Mouse (Mus musculus) layer of hippocampus, adult 8-10 months (tissue): Measurements from ENCODE around the gene Tbca. TPM values are rescaled to one million over a fixed set of nuclear protein-coding genes. Genes with fewer than 3 reads are reported as not detected.

ENCODE experiments used
- DNase-seq, 2 experiments: peaks; one replicate each; pipeline ENCODE4 v3.0.0; 2022; ENCODE audit warnings: low spot score in 2 of 2
- total RNA-seq, 4 experiments: library from RNA; stranded (reverse); gene quantifications; 2 replicates each; pipeline ENCODE4 v1.2.4; 2022

Tbca gene
- total RNA-seq, 4 experiments from 2014 or later, result 137 to 161 (median 147) TPM

DNA sequence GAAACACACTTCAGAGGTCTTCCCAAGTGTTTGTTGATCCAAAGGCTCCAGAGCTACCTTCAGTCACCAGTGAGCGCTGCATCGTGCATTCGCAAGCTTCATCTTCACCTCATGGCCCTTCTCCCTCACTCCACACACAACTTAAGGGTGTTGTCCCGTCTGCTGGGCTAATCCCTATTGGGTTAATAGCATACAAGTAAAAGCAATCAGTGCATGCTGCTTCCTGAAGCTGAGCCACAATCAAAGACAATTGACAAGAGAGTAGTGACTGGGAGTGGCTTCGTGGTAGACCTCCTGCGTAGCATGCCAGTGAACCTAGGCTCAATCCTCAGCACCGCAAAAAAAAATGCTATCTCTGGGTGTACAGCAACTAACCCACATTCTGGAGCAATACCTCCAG, 59.2 kb downstream of the Tbca start:
- no peak for DNase-seq

DNA sequence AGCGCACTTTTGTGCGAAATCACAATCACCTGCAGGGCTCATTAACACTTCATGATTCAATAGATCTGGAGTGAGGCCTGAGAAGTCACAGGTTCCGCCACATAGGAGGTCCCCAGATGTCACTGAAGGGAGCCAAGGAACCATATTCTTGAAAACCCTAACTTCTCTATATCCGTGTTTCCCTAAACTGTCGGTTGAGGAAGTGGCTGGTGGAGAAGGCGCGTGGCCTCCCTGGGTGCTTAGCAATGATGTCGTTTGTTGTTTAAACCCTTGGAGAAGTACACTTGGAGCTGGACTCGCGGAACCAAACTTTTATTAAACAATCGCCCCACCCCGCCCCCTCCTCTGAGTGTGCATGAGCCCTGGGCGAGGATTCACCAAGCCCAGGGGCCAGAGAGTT, 60.6 kb downstream of the Tbca start:
- DNase-seq, result no peak

- DNase-seq, result no peak
Observed at GRCm38 (mm10) chr13:94858016-94858575, 69.4 kb downstream of the Tbca start.

DNA sequence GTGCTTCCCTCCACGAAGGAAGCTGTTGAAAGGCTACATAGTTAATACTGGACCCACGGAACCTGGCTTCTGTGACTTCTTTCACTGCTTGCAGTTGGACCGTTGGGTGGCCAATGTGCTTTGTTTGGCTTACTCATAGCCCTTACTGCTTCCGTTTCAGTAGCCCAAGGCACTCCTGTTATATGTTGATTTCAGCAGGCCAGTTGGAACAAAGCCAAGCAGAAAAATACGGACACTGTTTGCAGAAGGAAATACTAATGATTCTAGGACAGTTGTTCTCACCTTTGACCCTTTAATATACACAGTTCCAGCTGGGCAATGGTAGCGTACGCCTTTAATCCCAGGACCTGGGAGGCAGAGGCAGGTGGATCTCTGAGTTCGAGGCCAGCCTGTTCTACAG, 70.5 kb downstream of the Tbca start:
- DNase-seq, result no peak

GRCm38 (mm10) chr13:94862491-94863230, 74.0 kb downstream of the Tbca start:
- no peak for DNase-seq

- DNase-seq, result no peak
Observed at GRCm38 (mm10) chr13:94866906-94867305, 78.2 kb downstream of the Tbca start.

DNA sequence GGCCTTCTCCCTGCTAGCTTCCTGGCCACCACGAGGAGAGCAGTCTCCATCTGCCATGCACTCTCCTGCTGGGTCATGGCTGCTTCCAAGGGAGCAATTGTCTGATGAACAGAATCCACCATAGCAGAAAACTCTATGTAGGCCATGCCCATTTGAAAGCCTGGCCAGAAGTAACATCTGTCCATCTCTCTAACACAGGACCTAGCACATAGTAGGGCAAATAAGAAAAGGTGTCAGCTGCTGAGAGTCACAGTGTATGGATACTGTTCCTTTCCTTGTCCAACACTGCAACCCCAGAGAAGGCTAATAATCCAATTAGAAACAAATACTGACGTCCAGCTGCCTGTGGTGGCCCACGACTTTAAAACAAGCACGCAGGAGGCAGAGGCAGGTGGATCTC, 79.1 kb downstream of the Tbca start:
- DNase-seq, result no peak

DNA sequence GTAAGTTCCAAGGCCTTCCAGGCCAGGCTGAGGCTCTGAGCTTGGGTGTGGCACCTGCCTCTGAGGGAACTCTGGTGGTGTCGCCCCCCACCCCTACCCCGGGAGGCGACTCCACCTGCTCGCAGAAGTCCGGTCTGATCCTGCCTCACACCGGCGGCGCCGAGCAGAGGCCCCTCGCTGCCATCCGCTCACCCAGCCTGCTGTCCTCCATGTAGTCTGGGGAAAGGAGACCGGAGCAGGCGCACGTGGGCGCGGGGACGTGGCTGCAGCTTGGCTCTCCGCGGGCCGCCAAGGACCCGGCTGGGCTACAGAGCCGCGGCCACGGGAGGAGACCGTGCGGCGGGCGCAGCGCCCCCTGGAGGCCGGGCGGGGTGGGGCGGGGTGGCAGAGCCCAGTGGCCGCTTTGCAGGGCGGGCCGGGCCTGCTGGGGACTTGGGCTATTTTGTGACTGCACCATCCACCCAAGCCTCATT, 79.8 kb downstream of the Tbca start:
- no peak for DNase-seq

- no peak for DNase-seq
Observed at GRCm38 (mm10) chr13:94869541-94869940, 80.8 kb downstream of the Tbca start.

DNA sequence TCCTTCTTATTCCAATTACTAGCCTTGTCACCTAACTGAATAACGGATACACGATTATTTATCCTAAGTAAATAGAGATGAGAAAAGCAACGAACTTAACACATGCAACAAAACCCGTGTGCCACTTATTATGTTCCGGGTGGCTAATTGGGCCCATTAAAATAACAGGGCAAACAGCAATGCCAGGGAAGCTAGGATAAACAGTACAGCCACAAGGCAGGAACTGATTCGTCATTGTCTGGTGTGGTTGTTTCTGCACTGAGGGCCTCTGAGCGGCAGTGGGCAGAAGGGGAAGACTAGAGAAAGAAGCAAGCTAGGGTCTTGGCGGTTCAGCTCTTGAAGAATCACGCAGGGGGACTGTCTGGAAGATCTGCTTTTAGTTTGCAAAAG, 81.4 kb downstream of the Tbca start:
- DNase-seq, result no peak

GRCm38 (mm10) chr13:94870461-94871186, 81.9 kb downstream of the Tbca start:
- DNase-seq, result no peak

DNA sequence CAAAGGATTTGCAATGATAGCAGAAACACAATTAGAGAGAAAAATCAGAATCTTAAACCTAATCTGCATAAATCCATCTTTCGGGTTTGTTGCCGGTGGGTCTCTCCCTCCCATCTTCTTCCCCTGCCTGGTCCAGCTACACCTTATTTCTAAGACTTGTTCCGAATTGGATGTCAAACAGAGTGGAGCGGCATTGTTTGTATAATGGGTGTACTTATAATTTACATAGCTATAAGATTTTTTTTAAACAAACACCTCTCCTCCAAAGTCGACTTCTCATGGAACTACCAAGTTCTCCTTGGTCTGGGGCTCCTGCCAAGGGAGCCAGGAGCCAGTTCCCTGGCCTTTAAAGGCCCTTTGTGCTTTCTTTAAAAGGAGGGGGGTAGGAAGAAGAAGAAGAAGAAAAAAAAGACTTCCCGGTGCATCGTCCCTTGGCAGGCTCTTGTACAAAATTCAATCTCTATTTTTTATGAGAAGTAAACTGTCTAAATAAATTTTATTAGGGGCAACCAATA, 83.2 kb downstream of the Tbca start:
- no peak for DNase-seq

GRCm38 (mm10) chr13:94872439-94872838, 83.7 kb downstream of the Tbca start:
- no peak for DNase-seq

GRCm38 (mm10) chr13:94873111-94874038, 84.7 kb downstream of the Tbca start:
- no peak for DNase-seq

GRCm38 (mm10) chr13:94874039-94874425, 85.3 kb downstream of the Tbca start:
- DNase-seq, result no peak

GRCm38 (mm10) chr13:94874656-94875395, 86.1 kb downstream of the Tbca start:
- DNase-seq, result no peak

DNA sequence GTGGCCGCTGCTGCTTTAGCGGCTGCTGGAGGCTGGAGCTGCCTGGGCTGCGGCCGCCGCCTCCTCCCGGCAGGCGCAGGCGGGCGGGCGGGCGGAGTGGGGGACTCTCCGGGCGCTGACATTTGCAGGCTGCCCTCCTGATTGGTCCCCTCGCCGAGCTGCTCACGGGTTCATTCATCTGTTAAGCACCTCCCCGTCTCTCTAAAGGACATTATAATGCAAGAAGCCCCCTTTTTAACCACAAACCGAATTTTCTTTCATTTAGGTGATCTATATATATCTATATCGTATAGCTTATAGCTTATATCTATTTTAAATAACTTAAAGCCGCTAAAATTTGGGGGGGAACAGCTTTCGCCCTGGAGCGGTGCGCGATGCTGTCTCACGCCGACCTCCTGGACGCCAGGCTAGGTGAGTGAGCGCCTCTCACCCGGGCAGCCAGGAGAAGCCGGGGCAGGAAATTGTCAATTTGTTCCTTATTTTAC, 86.7 kb downstream of the Tbca start, which contains the start of gene Otp:
Gene Otp (plus strand): TSS at position 207 of the 485 bp plus-strand sequence.
- DNase-seq, result no peak

DNA sequence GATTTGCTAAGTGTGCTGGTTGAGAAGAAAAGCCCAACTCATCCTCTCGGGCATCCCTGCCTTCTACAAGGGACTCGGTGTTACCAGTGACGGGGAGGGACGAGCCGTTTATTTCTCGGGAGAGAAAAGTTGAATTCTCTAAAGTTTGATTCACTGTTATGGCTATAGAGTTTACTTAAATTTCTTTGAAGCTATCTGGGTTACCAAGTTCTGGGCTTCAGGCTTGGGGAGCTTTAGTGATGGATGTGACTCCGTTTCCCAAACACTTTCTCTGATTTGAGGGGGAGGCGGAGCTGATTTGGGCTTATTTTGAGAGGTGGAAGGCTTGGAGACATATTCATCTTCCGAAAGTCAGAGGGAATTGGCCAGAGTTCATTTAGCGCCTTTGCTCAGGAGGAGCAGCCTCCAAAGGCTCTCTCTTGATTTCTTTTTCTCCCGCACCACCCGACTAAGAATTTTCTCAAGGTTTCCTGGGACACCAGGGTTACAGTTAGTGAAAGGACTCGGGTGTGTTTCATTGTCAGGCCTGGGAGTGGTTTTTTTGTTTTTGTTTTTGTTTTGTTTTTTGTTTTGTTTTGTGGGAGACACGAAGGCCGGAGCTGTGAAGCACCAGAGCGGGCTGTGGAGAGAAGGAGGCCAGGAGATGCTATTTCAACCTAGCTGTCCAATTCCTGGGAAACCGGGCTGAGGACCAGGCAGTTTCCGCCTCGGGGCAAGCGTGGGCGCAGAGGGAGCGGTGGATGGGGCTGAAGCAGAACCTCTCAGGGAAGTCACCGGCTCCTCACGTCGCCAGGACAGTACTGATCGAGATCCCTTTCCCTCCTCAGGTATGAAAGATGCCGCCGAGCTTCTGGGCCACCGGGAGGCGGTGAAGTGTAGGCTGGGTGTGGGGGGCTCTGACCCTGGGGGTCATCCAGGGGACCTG, 87.8 kb downstream of the Tbca start:
- DNase-seq, result no peak

- DNase-seq, result no peak
Observed at GRCm38 (mm10) chr13:94877211-94877590, 88.5 kb downstream of the Tbca start.
